Mouse (Mus musculus): ENCODE data around the gene Dcun1d3.

- TF ChIP-seq POLR2A (IDR thresholded peaks at IDR 0.05; ENCODE audit: extremely low read depth, insufficient read depth, low read length) (no peak), CTCF (IDR thresholded peaks at IDR 0.05; ENCODE audit: extremely low read depth, insufficient read depth, low read length) (no peak)
These were observed 8.2 kb downstream of the Dcun1d3 start for GRCm38 (mm10) chr7:119887887-119888286.

All from cortical plate, adult 2 months (tissue).